In the genomic region with DNA sequence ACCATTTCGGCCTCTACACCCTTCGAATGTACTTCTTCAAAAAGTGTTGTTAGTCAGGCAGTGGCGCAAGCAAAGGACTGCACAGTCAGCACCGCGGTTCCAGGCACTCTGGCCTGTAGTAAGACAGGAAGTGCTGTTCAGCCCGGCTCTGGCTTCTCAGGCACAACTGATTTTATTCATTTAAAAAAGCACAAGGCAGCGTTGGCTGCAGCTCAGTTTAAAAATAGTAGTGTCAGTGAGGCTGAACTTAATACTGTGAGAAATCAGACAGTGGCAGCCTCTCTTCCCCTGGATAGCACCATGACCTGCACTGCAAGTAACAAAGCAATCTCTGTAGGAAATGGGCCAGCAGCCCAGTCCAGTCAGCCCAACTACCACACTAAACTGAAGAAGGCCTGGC, we compare ENCODE assay signal across 8 mouse cellular contexts. TPM values are rescaled to one million over a fixed set of nuclear protein-coding genes. Genes with fewer than 3 reads are reported as not detected.
DNase-seq lines count a peak whose midpoint lies in the region; ATAC-seq and TF ChIP-seq lines count a peak whose summit lies in the region.

No protein-coding gene starts in this region.

- H3K4me1 ChIP-seq in liver, embryonic 12.5 days = no peaks in the 10 kb centered on the region
- peaks cover under 1% of the 10 kb centered on the region; the same call in 1 of the 2 replicates for H3K4me1 ChIP-seq in kidney, embryonic 15.5 days
- 0 out of 2 replicates have a peak, but pooled peaks cover 3% of the 10 kb centered on the region for H3K4me1 ChIP-seq in liver, embryonic 13.5 days (replicated peaks)

- H3K4me3 ChIP-seq in liver, embryonic 12.5 days = no peak overlapping the region
- H3K4me3 ChIP-seq in kidney, embryonic 15.5 days (replicated peaks) = no peak overlapping the region
- no peak overlapping the region for H3K4me3 ChIP-seq in liver, embryonic 13.5 days (replicated peaks)

- H3K27ac ChIP-seq in liver, embryonic 12.5 days = no peak overlapping the region
- H3K27ac ChIP-seq in kidney, embryonic 15.5 days = 0 out of 2 replicates have a peak overlapping the region, but pooled peaks have one; percentile 0
- no peak overlapping the region for H3K27ac ChIP-seq in liver, embryonic 13.5 days

- WGBS in liver, embryonic 12.5 days (ENCODE audit: insufficient replicate concordance) = 58% methylated on average over 7 of the region's 7 CpGs
- 75% methylated on average over 7 of the region's 7 CpGs for WGBS in kidney, embryonic 15.5 days
- 50% methylated on average over 7 of the region's 7 CpGs for WGBS in liver, embryonic 13.5 days (ENCODE audit: insufficient replicate concordance)

- H3K27me3 ChIP-seq in liver, embryonic 12.5 days (replicated peaks) = no peaks in the 10 kb centered on the region
- no peaks in the 10 kb centered on the region for H3K27me3 ChIP-seq in kidney, embryonic 15.5 days
- no peaks in the 10 kb centered on the region for H3K27me3 ChIP-seq in liver, embryonic 13.5 days

- TF ChIP-seq POLR2A in brain, embryonic 14.5 days (IDR thresholded peaks at IDR 0.05; ENCODE audit: borderline replicate concordance, extremely low read depth, insufficient read depth, insufficient read length, poor library complexity, severe bottlenecking) = no peak

- no peak for ATAC-seq in liver, embryonic 12.5 days
- ATAC-seq in kidney, embryonic 15.5 days (replicated peaks; ENCODE audit: low FRiP score) = no peak
- ATAC-seq in liver, embryonic 13.5 days (ENCODE audit: low read depth) = no peak; the same call in 1 of the 2 replicates

- H3K36me3 ChIP-seq in liver, embryonic 12.5 days = peaks cover 74% of the 10 kb centered on the region
- peaks cover 75% of the 10 kb centered on the region for H3K36me3 ChIP-seq in kidney, embryonic 15.5 days
- H3K36me3 ChIP-seq in liver, embryonic 13.5 days = peaks cover 49% of the 10 kb centered on the region

- no peaks in the 10 kb centered on the region for H3K9me3 ChIP-seq in liver, embryonic 12.5 days (replicated peaks)
- no peaks in the 10 kb centered on the region for H3K9me3 ChIP-seq in kidney, embryonic 15.5 days (replicated peaks)
- H3K9me3 ChIP-seq in liver, embryonic 13.5 days (replicated peaks) = no peaks in the 10 kb centered on the region

- no peak for TF ChIP-seq CTCF in brain, embryonic 14.5 days (IDR thresholded peaks at IDR 0.05; ENCODE audit: borderline replicate concordance, extremely low read depth, insufficient read depth, insufficient read length)

- H3K4me2 ChIP-seq in liver, embryonic 12.5 days = no peak overlapping the region
- no peak overlapping the region for H3K4me2 ChIP-seq in kidney, embryonic 15.5 days
- no peak overlapping the region for H3K4me2 ChIP-seq in liver, embryonic 13.5 days

- peak; percentile 40 for DNase-seq in liver
- peak; percentile 45 for DNase-seq in brain, embryonic 14.5 days (ENCODE audit: low read depth)
- DNase-seq in gastrocnemius, adult 8-10 months (ENCODE audit: low spot score in 2 of 2) = peak; percentile 40 to 58
- peak; percentile 8 for DNase-seq in liver, embryonic 13.5 days
- DNase-seq in right cerebral cortex, postnatal 4 days = peak; percentile 15
- DNase-seq in retina, postnatal 1 day = no peak

- H3K9ac ChIP-seq in liver, embryonic 12.5 days = no peak overlapping the region
- H3K9ac ChIP-seq in kidney, embryonic 15.5 days = no peak overlapping the region
- no peak overlapping the region for H3K9ac ChIP-seq in liver, embryonic 13.5 days

RNA-seq across cellular contexts. Expression of gene Nrbf2, which starts 59.0 kb away (rescaled TPM):
- polyA plus RNA-seq in liver, embryonic 12.5 days (2016; fragmentation: Nextera tagmentation; extraction: Ambion mirVana) = 23.6 and 24.2 TPM in 2 replicates
- polyA plus RNA-seq in brain, embryonic 14.5 days (2012; rRNA removed) = 15.3 and 18.3 TPM in 2 replicates
- total RNA-seq in gastrocnemius, adult 8-10 months (2022) = 10 to 100 TPM; 11.0 to 14.8 (median 14.1) TPM
- polyA plus RNA-seq in kidney, embryonic 15.5 days (2015; fragmentation: Nextera tagmentation; extraction: Ambion mirVana) = 34.9 and 35.6 TPM in 2 replicates
- 19.2 and 23.0 TPM in 2 replicates for polyA plus RNA-seq in liver, embryonic 13.5 days (2015; fragmentation: Nextera tagmentation; extraction: Ambion mirVana)
